In the genomic region with DNA sequence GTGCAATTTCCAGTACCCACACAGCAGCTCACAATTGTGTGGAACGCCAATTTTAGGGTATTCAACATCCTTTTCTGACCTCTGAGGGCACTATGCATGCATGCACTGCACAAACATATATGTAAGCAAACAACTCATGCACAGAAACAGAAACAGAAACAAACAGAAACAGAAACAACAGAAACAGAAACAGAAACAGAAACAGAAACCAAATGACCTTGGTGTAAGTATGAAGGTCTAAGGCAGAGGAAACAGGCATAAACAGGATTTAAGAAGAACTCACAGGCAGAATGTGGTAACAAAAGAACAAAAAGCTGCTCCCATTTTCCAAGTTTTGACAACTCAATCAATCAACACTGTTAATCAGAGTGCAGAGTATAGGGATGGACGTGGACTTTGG, we compare ENCODE assay signal across 20 mouse cellular contexts.
"Had no signal": no experiment of that assay in that cellular context is flagged by ENCODE, and none has a peak within 500 bp of the region (broad histone marks: within the 10 kb centered on the region; RNA-seq: fewer than 3 reads in every experiment).

No protein-coding gene starts in this region.

- ATAC-seq: liver, postnatal 0 days had no signal

- H3K4me1 ChIP-seq: kidney, embryonic 15.5 days; liver, embryonic 13.5 days; lung, embryonic 15.5 days; midbrain, embryonic 10.5 days; neural tube, embryonic 12.5 days; stomach, embryonic 15.5 days had no signal

- H3K27me3 ChIP-seq: kidney, embryonic 15.5 days; limb, embryonic 12.5 days; liver, embryonic 13.5 days; lung, embryonic 15.5 days; neural tube, embryonic 12.5 days; stomach, embryonic 15.5 days had no signal

- H3K9ac ChIP-seq: kidney, embryonic 15.5 days; limb, embryonic 12.5 days; liver, embryonic 13.5 days; liver, postnatal 0 days; lung, embryonic 15.5 days; neural tube, embryonic 12.5 days; stomach, embryonic 15.5 days had no signal

- H3K4me2 ChIP-seq: kidney, embryonic 15.5 days; limb, embryonic 12.5 days; liver, embryonic 13.5 days; lung, embryonic 15.5 days; neural tube, embryonic 12.5 days; stomach, embryonic 15.5 days had no signal

- H3K36me3 ChIP-seq: kidney, embryonic 15.5 days; liver, embryonic 13.5 days; lung, embryonic 15.5 days; neural tube, embryonic 12.5 days; stomach, embryonic 15.5 days had no signal

- H3K9me3 ChIP-seq: kidney, embryonic 15.5 days; limb, embryonic 12.5 days; liver, embryonic 13.5 days; lung, embryonic 15.5 days; midbrain, embryonic 10.5 days; neural tube, embryonic 12.5 days; stomach, embryonic 15.5 days had no signal

- H3K4me3 ChIP-seq: kidney, embryonic 15.5 days; limb, embryonic 12.5 days; liver, embryonic 13.5 days; lung, embryonic 15.5 days; midbrain, embryonic 10.5 days; myocyte; neural tube, embryonic 12.5 days; stomach, embryonic 15.5 days had no signal

- H3K27ac ChIP-seq: kidney, embryonic 15.5 days; limb, embryonic 12.5 days; liver, embryonic 13.5 days; lung, embryonic 15.5 days; macrophage; midbrain, embryonic 10.5 days; neural tube, embryonic 12.5 days; stomach, embryonic 15.5 days had no signal

- DNase-seq: kidney, adult 18-20 months; kidney, postnatal 25 days; layer of hippocampus, adult 9-11 months; layer of hippocampus, postnatal 36 days; liver; liver, embryonic 13.5 days; liver, postnatal 0 days; lung, postnatal 14 days; midbrain, embryonic 14.5 days; retina, postnatal 1 day; right cerebral cortex, postnatal 4 days; spleen, adult 18-20 months had no signal
